Mouse (Mus musculus): ENCODE data around the gene Etl4.
"Not testable (repeated sequence)": the region's sequence is repeated elsewhere in the genome, so short reads cannot be mapped to it uniquely, and the experiment has no call there.

The Etl4 gene

GRCm38 (mm10) chr2:20682203-20682602 lies 772.6 kb downstream of the Etl4 start:
- not testable (repeated sequence) for DNase-seq (ENCODE audit: extremely low read depth, low read depth, low spot score)

GRCm38 (mm10) chr2:20689389-20689788 lies 779.8 kb downstream of the Etl4 start:
- no peak for DNase-seq (ENCODE audit: extremely low read depth, low read depth, low spot score)

GRCm38 (mm10) chr2:20692898-20693297 lies 783.3 kb downstream of the Etl4 start:
- DNase-seq (ENCODE audit: extremely low read depth, low read depth, low spot score) = no peak

GRCm38 (mm10) chr2:20693772-20694171 lies 784.2 kb downstream of the Etl4 start:
- no peak for DNase-seq (ENCODE audit: extremely low read depth, low read depth, low spot score)

- no peak for DNase-seq (ENCODE audit: extremely low read depth, low read depth, low spot score)
Observed at GRCm38 (mm10) chr2:20697719-20698118, 788.1 kb downstream of the Etl4 start.

GRCm38 (mm10) chr2:20705110-20705509 lies 795.5 kb downstream of the Etl4 start:
- no peak for DNase-seq (ENCODE audit: extremely low read depth, low read depth, low spot score)

GRCm38 (mm10) chr2:20710589-20710988 lies 801.0 kb downstream of the Etl4 start:
- DNase-seq (ENCODE audit: extremely low read depth, low read depth, low spot score) = peak; percentile 46

GRCm38 (mm10) chr2:20711024-20711423 lies 801.4 kb downstream of the Etl4 start:
- DNase-seq (ENCODE audit: extremely low read depth, low read depth, low spot score) = no peak

GRCm38 (mm10) chr2:20719105-20719504 lies 809.5 kb downstream of the Etl4 start:
- no peak for DNase-seq (ENCODE audit: extremely low read depth, low read depth, low spot score)

GRCm38 (mm10) chr2:20721098-20721497 lies 811.5 kb downstream of the Etl4 start:
- no peak for DNase-seq (ENCODE audit: extremely low read depth, low read depth, low spot score)

- DNase-seq (ENCODE audit: extremely low read depth, low read depth, low spot score) = no peak
Observed at GRCm38 (mm10) chr2:20722165-20722991, 812.8 kb downstream of the Etl4 start.

GRCm38 (mm10) chr2:20723990-20724745 lies 814.6 kb downstream of the Etl4 start:
- DNase-seq (ENCODE audit: extremely low read depth, low read depth, low spot score) = no peak

GRCm38 (mm10) chr2:20726974-20727373 lies 817.4 kb downstream of the Etl4 start:
- no peak for DNase-seq (ENCODE audit: extremely low read depth, low read depth, low spot score)

- DNase-seq (ENCODE audit: extremely low read depth, low read depth, low spot score) = no peak
Observed at GRCm38 (mm10) chr2:20727752-20728438, 818.3 kb downstream of the Etl4 start.

GRCm38 (mm10) chr2:20735444-20735843 lies 825.9 kb downstream of the Etl4 start:
- no peak for DNase-seq (ENCODE audit: extremely low read depth, low read depth, low spot score)

GRCm38 (mm10) chr2:20736324-20737015 lies 826.9 kb downstream of the Etl4 start:
- DNase-seq (ENCODE audit: extremely low read depth, low read depth, low spot score) = peak; percentile 18

GRCm38 (mm10) chr2:20737112-20737808 lies 827.7 kb downstream of the Etl4 start:
- DNase-seq (ENCODE audit: extremely low read depth, low read depth, low spot score) = peak; percentile 39

- DNase-seq (ENCODE audit: extremely low read depth, low read depth, low spot score) = no peak
Observed at GRCm38 (mm10) chr2:20737837-20738236, 828.3 kb downstream of the Etl4 start.

GRCm38 (mm10) chr2:20747723-20748122 lies 838.1 kb downstream of the Etl4 start:
- DNase-seq (ENCODE audit: extremely low read depth, low read depth, low spot score) = no peak

- DNase-seq (ENCODE audit: extremely low read depth, low read depth, low spot score) = no peak
Observed at GRCm38 (mm10) chr2:20748481-20748880, 838.9 kb downstream of the Etl4 start.

Measured in fat pad, adult 2 months (tissue).